Mouse (Mus musculus) E14TG2a.4 (cell line): ENCODE results near the gene Tmem82.

ENCODE experiments used
- H3K27me3 ChIP-seq: 2 replicates; pipeline ENCODE4 v1.6.1; 2014; ENCODE audit warnings: low read length, control low read depth; ENCODE audit not compliant: insufficient read depth
- H3K36me3 ChIP-seq: 2 replicates; pipeline ENCODE4 v1.6.1; 2014; ENCODE audit warnings: low read length, control low read depth; ENCODE audit not compliant: insufficient read depth
- H3K4me1 ChIP-seq: replicated peaks from 2 replicates; pipeline ENCODE4 v1.6.1; 2014; ENCODE audit warnings: low read depth, low read length, control low read depth
- H3K4me3 ChIP-seq: replicated peaks from 2 replicates; pipeline ENCODE4 v1.5.1; 2014; ENCODE audit warnings: mild to moderate bottlenecking, low read length
- H3K9me3 ChIP-seq: 2 replicates; pipeline ENCODE4 v1.6.1; 2014; ENCODE audit warnings: low read length, control low read depth
- CTCF ChIP-seq: conservative IDR thresholded peaks from 2 replicates; pipeline ENCODE4 v1.5.1; 2014; ENCODE audit warnings: low read length
- NANOG ChIP-seq: IDR thresholded peaks from 2 replicates; pipeline ENCODE4 v1.6.1; 2014; ENCODE audit warnings: borderline replicate concordance, low read length, mixed read lengths
- POU5F1 ChIP-seq: IDR thresholded peaks from 2 replicates; pipeline ENCODE4 v1.6.1; 2014; ENCODE audit warnings: low read length, borderline replicate concordance

The Tmem82 gene

DNA sequence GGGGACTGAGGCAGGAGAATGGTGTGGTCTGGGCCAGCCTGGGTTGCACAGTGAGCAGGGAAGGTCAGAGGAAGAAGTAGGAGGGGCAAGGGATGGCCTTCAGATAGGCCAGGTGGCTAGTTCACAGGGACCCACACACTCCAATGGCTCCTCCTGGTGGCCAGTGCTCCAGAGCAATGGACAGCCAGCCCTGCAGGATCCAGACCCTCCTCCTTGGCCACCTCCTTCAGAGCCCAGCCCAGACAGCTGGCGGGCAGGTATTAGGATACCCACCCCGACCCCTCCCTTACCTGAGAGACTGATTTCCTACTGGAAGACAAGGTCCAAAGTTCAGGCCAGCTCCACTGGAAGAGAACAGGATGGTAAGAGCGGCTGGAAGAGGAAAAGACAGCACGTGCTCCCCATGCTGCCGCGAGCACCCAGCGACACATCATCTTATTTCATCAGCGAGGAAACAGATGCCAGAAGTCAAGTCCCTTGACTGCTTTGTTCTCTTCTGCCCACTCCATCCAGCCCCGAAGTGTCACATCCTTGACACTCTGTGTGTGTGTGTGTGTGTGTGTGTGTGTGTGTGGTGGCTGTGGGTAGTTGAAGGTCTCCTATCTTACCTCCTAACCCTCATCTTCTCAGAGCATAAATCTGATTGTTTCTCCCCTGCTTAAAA lies 22.7 kb downstream of the Tmem82 start:
- Histone ChIP-seq H3K36me3 (peaks cover 66% of the 10 kb centered on the region), H3K9me3 (no peaks in the 10 kb centered on the region), H3K4me3 (peak overlapping the region; percentile 96), H3K27me3 (no peaks in the 10 kb centered on the region), H3K4me1 (peaks cover 80% of the 10 kb centered on the region)
- TF ChIP-seq CTCF (peak; percentile 15; the same call in 1 of the 2 replicates), NANOG (no peak)

DNA sequence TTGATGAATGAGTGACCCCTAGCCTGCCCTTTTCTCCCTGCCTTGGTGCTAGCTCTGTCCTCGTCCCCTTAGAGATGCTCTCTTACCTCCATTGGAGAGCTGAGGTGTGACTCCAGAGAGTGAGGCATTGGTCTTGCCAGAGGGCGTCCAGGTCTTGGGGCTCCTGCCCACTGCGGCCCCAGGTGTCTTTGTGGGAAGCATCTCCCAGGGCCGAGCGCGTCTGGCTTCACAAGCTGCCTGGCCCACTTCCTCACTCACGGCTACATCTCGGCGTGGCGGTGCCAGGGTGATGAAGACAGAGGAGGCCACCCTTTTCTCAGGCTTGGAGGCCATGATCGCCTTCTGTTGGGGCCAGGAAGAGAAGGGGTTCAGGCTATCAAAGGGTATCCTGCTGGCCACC lies 23.3 kb downstream of the Tmem82 start:
- Histone ChIP-seq H3K36me3 (peaks cover 72% of the 10 kb centered on the region), H3K27me3 (no peaks in the 10 kb centered on the region), H3K9me3 (no peaks in the 10 kb centered on the region), H3K4me1 (peaks cover 78% of the 10 kb centered on the region), H3K4me3 (peak overlapping the region; percentile 96)
- TF ChIP-seq CTCF (no peak), POU5F1 (no peak), NANOG (no peak)

GRCm38 (mm10) chr4:141591547-141591946 lies 26.9 kb downstream of the Tmem82 start:
- TF ChIP-seq POU5F1 (no peak), CTCF (peak; percentile 94)
- Histone ChIP-seq H3K27me3 (no peaks in the 10 kb centered on the region), H3K36me3 (peaks cover 100% of the 10 kb centered on the region), H3K4me1 (peaks cover 91% of the 10 kb centered on the region), H3K4me3 (no peak overlapping the region), H3K9me3 (no peaks in the 10 kb centered on the region)

GRCm38 (mm10) chr4:141583919-141584318 lies 34.5 kb downstream of the Tmem82 start:
- peaks cover 97% of the 10 kb centered on the region for H3K36me3 ChIP-seq
- no peaks in the 10 kb centered on the region for H3K27me3 ChIP-seq
- TF ChIP-seq CTCF: no peak
- no peak for TF ChIP-seq POU5F1
- TF ChIP-seq NANOG: no peak
- no peaks in the 10 kb centered on the region for H3K9me3 ChIP-seq
- peaks cover 62% of the 10 kb centered on the region for H3K4me1 ChIP-seq
- H3K4me3 ChIP-seq: no peak overlapping the region

DNA sequence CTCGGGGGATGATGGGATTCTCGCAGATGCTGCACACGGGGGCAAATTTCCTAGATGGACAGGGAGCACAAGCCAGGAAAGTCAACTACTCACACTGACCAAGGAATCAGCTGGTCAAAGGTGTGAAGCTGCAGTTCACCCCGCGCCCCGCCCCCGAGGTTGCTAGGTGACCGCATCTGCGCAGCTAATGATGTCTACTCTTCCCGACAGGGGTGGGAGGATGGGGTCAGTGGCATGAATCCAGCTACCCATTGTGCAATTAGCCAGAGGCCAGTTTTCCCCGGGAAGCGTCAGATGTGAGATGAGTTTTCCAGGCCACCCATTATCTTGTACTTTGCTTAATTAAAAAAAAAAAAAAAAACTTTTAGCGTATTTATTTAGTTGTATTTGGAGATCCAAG lies 37.4 kb downstream of the Tmem82 start:
- Histone ChIP-seq H3K9me3 (no peaks in the 10 kb centered on the region), H3K27me3 (no peaks in the 10 kb centered on the region), H3K36me3 (peaks cover 94% of the 10 kb centered on the region), H3K4me1 (peaks cover 68% of the 10 kb centered on the region), H3K4me3 (no peak overlapping the region)
- TF ChIP-seq POU5F1 (no peak), CTCF (no peak), NANOG (no peak)

GRCm38 (mm10) chr4:141578833-141579232 lies 39.6 kb downstream of the Tmem82 start:
- no peaks in the 10 kb centered on the region for H3K9me3 ChIP-seq
- H3K36me3 ChIP-seq: peaks cover 72% of the 10 kb centered on the region
- H3K4me3 ChIP-seq: no peak overlapping the region
- H3K27me3 ChIP-seq: no peaks in the 10 kb centered on the region
- H3K4me1 ChIP-seq: peaks cover 70% of the 10 kb centered on the region
- TF ChIP-seq CTCF (no peak), NANOG (no peak), POU5F1 (no peak)

DNA sequence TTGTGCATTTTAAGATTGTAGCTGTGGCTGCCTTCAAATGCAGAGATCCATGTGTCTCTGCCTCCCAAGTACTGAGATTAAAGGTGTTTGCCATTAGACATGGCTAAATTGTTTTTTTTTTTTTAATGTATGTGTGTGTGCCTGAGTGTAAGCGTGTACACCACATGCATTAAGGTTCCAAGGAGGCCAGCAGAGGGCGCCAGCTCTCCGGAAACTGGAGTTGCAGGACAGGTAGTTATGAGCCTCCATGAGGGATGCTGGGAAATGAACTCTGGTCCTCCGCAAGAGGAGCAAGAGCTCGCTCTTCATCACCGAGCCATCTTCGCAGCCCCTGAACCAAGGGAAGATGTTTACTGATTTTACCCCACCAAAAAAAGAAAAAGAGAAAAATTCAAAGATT lies 41.6 kb downstream of the Tmem82 start:
- Histone ChIP-seq H3K4me1 (peaks cover 72% of the 10 kb centered on the region), H3K4me3 (0 out of 2 replicates have a peak overlapping the region, but pooled peaks have one; percentile 17), H3K9me3 (no peaks in the 10 kb centered on the region), H3K36me3 (peaks cover 53% of the 10 kb centered on the region), H3K27me3 (no peaks in the 10 kb centered on the region)
- no peak for TF ChIP-seq NANOG
- TF ChIP-seq POU5F1: no peak
- TF ChIP-seq CTCF: peak; percentile 74

DNA sequence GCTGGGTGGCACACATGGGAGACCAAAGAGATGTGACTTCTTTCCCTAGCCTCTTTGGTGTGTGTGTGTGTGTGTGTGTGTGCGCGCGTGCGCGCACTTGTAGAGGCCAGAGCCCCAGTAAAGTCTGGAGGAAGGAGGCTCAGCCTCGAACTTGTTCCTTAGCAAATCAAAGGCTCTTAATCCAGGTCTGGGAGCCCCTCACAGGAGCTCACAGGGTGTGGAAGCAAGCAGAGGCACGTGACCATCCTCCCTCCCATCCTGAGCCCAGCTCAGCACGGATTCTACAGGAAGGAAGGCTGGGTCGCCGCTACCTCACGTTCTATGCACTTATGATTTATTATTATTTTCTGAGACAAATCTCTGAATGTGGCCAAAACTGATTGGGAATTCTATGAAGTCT lies 42.0 kb downstream of the Tmem82 start:
- Histone ChIP-seq H3K4me1 (peaks cover 75% of the 10 kb centered on the region), H3K4me3 (0 out of 2 replicates have a peak overlapping the region, but pooled peaks have one; percentile 17), H3K27me3 (no peaks in the 10 kb centered on the region), H3K9me3 (no peaks in the 10 kb centered on the region), H3K36me3 (peaks cover 49% of the 10 kb centered on the region)
- no peak for TF ChIP-seq NANOG
- TF ChIP-seq POU5F1: no peak
- TF ChIP-seq CTCF: no peak

GRCm38 (mm10) chr4:141574789-141575702 lies 43.4 kb downstream of the Tmem82 start:
- Histone ChIP-seq H3K27me3 (no peaks in the 10 kb centered on the region), H3K36me3 (peaks cover 35% of the 10 kb centered on the region), H3K4me3 (peak overlapping the region; percentile 75), H3K4me1 (peaks cover 75% of the 10 kb centered on the region), H3K9me3 (no peaks in the 10 kb centered on the region)
- TF ChIP-seq CTCF (peak; percentile 89), POU5F1 (no peak), NANOG (no peak)
